Mouse (Mus musculus) midbrain, embryonic 13.5 days (tissue): ENCODE measurements around the gene Tmem132d. TPM values are rescaled to one million over a fixed set of nuclear protein-coding genes. Genes with fewer than 3 reads are reported as not detected.
"Not testable (repeated sequence)": the region's sequence is repeated elsewhere in the genome, so short reads cannot be mapped to it uniquely, and the experiment has no call there.

ENCODE experiments used
- ATAC-seq: fragments of 200-750 bp; cut with Nextera tagmentation; 2 replicates; pipeline ENCODE4 v1.8.0; 2017; ENCODE audit warnings: mild to moderate bottlenecking, moderate TSS enrichment, moderate library complexity
- H3K27ac ChIP-seq: fragments of 300-500 bp; sonication (generic); 2 replicates; pipeline ENCODE4 v1.5.1; 2015; ENCODE audit warnings: inconsistent platforms, mild to moderate bottlenecking, moderate library complexity
- H3K27me3 ChIP-seq: fragments of 300-500 bp; sonication (generic); 2 replicates; pipeline ENCODE4 v1.6.1; 2015; ENCODE audit warnings: mild to moderate bottlenecking, inconsistent platforms
- H3K36me3 ChIP-seq: fragments of 300-500 bp; sonication (generic); 2 replicates; pipeline ENCODE4 v1.6.1; 2015; ENCODE audit warnings: mild to moderate bottlenecking, inconsistent platforms
- H3K4me1 ChIP-seq: fragments of 300-500 bp; sonication (generic); replicated peaks from 2 replicates; pipeline ENCODE4 v1.6.1; 2015; ENCODE audit warnings: inconsistent platforms
- H3K4me2 ChIP-seq: fragments of 300-500 bp; sonication (generic); replicated peaks from 2 replicates; pipeline ENCODE4 v1.6.1; 2015; ENCODE audit warnings: moderate library complexity, mild to moderate bottlenecking, inconsistent platforms
- H3K4me3 ChIP-seq: fragments of 300-500 bp; sonication (generic); replicated peaks from 2 replicates; pipeline ENCODE4 v1.5.1; 2015; ENCODE audit warnings: mild to moderate bottlenecking, inconsistent platforms
- H3K9ac ChIP-seq: fragments of 300-500 bp; sonication (generic); replicated peaks from 2 replicates; pipeline ENCODE4 v1.6.1; 2015; ENCODE audit warnings: mild to moderate bottlenecking, inconsistent platforms
- H3K9me3 ChIP-seq: fragments of 300-500 bp; sonication (generic); 2 replicates; pipeline ENCODE4 v1.6.1; 2016; ENCODE audit warnings: mild to moderate bottlenecking, inconsistent platforms
- WGBS: fragments of 180-500 bp; shearing (Covaris S2); methylation state at CpG from one replicate; pipeline ENCODE4 v1.1.7; 2015; 5-methylcytosine and 5-hydroxymethylcytosine counted together
- polyA plus RNA-seq: library from polyadenylated mRNA; unstranded; fragments of >200 nt; fragmentation: Nextera tagmentation; extraction: Ambion mirVana; gene quantifications from 2 replicates; pipeline ENCODE4 v1.2.1, GENCODE M21; 2015

Tmem132d gene
- polyA plus RNA-seq, 1 experiment from 2014 or later: 1.3 TPM

DNA sequence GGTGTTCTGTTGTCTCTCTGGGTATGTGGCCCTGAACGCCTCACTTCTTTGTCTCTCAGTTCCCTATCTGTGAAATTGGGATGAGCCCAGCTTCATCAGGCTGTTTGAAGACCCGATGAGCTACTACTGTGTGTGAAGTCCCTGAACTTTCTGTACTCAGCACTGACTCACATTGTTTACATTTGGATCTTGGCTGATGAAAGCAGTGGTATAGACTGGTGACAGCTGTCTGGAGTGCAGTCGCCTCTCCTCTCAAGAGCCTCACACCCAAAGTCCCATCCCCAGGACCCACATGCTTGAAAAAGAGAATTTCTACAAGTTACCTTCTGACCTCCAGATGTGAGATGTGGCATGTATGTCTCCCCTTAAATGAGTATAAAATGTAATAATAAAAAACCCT is 625.5 kb downstream of the Tmem132d start:
- no peaks in the 10 kb centered on the region for H3K4me1 ChIP-seq
- H3K9ac ChIP-seq: no peak overlapping the region

DNA sequence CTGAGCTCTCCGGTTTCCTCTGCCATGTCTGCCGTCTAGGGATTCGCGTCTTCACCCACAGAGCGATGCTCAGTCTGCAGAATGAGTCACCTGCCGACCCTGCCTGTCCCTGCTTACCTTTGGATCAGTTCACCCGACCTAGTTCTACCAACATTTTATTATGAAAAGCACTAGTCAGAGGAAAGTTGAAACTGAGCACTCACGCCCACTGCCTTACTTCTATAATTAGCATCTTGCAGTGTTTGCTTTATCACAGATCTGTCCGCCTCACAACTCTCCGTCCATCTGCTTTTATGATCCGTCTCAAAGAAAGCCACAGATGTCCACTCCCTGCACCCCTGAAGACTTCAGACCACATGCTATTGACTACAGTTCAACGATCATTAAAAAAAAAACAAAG is 626.0 kb downstream of the Tmem132d start:
- H3K9ac ChIP-seq: no peak overlapping the region
- H3K27me3 ChIP-seq: no peaks in the 10 kb centered on the region
- no peaks in the 10 kb centered on the region for H3K4me1 ChIP-seq
- 92% methylated on average over 12 of the region's 12 CpGs for WGBS
- H3K4me3 ChIP-seq: no peak overlapping the region
- no peaks in the 10 kb centered on the region for H3K9me3 ChIP-seq
- no peak overlapping the region for H3K27ac ChIP-seq
- H3K4me2 ChIP-seq: no peak overlapping the region
- ATAC-seq: no peak
- no peaks in the 10 kb centered on the region for H3K36me3 ChIP-seq

More for the DNA sequence above, 625.5 kb downstream of the Tmem132d start:
- 89% methylated on average over 3 of the region's 3 CpGs for WGBS
- no peak overlapping the region for H3K27ac ChIP-seq
- no peaks in the 10 kb centered on the region for H3K36me3 ChIP-seq
- ATAC-seq: no peak
- H3K4me2 ChIP-seq: no peak overlapping the region
- H3K9me3 ChIP-seq: no peaks in the 10 kb centered on the region
- no peaks in the 10 kb centered on the region for H3K27me3 ChIP-seq
- no peak overlapping the region for H3K4me3 ChIP-seq

DNA sequence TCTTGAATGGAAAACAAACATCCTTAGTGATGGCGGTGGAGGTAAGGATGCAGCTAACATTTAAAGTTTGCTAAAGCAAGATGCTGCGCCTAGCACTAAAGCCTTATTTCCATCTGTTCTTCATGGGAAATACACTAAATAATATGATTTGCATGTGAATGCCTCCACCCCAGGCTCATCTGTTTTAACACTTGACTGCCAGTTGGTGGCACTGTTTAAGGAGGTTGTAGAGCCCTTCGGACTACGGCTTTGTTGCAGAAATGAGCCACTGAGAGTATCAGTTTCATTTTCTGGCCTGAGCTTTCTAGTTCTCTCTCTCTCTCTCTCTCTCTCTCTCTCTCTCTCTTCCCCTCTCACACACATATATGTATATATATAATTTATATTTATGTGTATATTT is 632.0 kb downstream of the Tmem132d start:
- no peak for ATAC-seq
- H3K4me1 ChIP-seq: no peaks in the 10 kb centered on the region

DNA sequence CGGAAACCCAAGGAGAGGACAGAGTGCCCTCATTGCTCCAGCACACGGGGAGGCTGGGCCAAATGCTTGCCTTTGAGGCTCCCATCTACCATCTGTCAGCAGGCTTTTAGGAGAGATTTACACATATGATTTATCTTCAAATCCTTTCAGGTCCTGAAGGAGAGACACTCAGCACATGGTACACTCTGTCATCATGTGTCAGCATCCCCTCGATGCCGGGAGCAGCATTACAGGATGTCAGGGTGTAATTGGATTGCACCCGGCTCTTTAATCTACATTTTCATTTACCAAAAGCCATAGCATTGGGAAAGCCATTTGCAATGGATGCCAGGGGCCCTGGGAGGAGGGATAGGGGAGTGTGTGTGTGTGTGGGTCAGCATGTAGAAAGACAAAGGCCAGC is 651.7 kb downstream of the Tmem132d start:
- peak; percentile 55; the same call in 1 of the 2 replicates for ATAC-seq
- no peak overlapping the region for H3K4me2 ChIP-seq
- H3K9me3 ChIP-seq: no peaks in the 10 kb centered on the region
- H3K27ac ChIP-seq: 0 out of 2 replicates have a peak overlapping the region, but pooled peaks have one; percentile 10
- no peaks in the 10 kb centered on the region for H3K4me1 ChIP-seq
- no peaks in the 10 kb centered on the region for H3K36me3 ChIP-seq
- no peak overlapping the region for H3K4me3 ChIP-seq
- WGBS: 45% methylated on average over 5 of the region's 5 CpGs
- no peak overlapping the region for H3K9ac ChIP-seq
- H3K27me3 ChIP-seq: no peaks in the 10 kb centered on the region

More for the DNA sequence above, 632.0 kb downstream of the Tmem132d start:
- Histone ChIP-seq H3K9me3 (no peaks in the 10 kb centered on the region), H3K27me3 (no peaks in the 10 kb centered on the region), H3K36me3 (no peaks in the 10 kb centered on the region), H3K4me3 (no peak overlapping the region), H3K9ac (no peak overlapping the region), H3K4me2 (no peak overlapping the region), H3K27ac (no peak overlapping the region)
- 35% methylated on average over 4 of the region's 4 CpGs for WGBS

DNA sequence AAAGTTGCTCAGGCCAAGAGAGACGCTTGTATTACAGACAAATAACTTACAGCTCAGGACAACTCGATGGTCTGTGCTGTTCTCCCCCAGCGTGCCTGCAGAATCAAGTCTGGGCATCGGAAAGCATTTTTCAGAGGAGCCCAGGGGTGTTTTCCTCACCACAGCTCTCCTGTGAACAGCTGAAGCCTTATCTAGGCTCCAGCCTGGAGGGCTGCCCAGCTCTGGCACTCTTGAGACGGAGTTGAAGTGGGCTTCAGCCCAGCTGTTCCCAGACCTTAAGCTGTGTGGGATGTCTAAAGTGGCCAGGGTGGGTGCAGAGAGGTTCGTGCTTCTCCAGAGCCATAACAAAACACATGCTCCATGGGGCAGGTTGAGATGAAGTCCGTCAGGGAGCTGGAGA is 657.1 kb downstream of the Tmem132d start:
- Histone ChIP-seq H3K4me3 (no peak overlapping the region), H3K27me3 (no peaks in the 10 kb centered on the region), H3K27ac (no peak overlapping the region), H3K9me3 (no peaks in the 10 kb centered on the region), H3K4me2 (no peak overlapping the region), H3K4me1 (no peaks in the 10 kb centered on the region), H3K9ac (no peak overlapping the region), H3K36me3 (no peaks in the 10 kb centered on the region)
- ATAC-seq: no peak
- WGBS: 79% methylated on average over 7 of the region's 7 CpGs

DNA sequence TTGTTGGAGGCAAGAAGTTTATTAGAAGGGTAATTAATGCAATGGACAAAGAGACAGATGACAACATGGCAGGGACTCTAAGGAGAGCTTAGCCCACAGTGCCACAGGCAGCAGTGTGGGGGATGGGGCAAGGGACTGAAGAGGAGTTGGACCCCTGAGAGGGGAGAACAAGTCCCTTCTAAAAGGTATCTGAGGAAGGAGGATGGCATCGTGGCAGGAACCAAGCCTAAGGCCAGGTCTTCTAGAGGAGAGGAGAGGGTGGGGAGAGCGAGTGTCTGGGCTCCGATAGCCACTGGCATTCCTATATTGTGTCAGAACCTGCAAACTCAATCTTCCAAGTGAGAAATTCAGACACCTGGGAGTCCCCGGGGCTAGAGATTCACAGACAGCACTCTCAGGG is 674.3 kb downstream of the Tmem132d start:
- Histone ChIP-seq H3K27ac (no peak overlapping the region), H3K4me1 (peaks cover 10% of the 10 kb centered on the region), H3K36me3 (no peaks in the 10 kb centered on the region), H3K4me3 (no peak overlapping the region), H3K9me3 (no peaks in the 10 kb centered on the region), H3K4me2 (no peak overlapping the region), H3K9ac (no peak overlapping the region), H3K27me3 (no peaks in the 10 kb centered on the region)
- WGBS: 84% methylated on average over 4 of the region's 4 CpGs
- ATAC-seq: no peak

DNA sequence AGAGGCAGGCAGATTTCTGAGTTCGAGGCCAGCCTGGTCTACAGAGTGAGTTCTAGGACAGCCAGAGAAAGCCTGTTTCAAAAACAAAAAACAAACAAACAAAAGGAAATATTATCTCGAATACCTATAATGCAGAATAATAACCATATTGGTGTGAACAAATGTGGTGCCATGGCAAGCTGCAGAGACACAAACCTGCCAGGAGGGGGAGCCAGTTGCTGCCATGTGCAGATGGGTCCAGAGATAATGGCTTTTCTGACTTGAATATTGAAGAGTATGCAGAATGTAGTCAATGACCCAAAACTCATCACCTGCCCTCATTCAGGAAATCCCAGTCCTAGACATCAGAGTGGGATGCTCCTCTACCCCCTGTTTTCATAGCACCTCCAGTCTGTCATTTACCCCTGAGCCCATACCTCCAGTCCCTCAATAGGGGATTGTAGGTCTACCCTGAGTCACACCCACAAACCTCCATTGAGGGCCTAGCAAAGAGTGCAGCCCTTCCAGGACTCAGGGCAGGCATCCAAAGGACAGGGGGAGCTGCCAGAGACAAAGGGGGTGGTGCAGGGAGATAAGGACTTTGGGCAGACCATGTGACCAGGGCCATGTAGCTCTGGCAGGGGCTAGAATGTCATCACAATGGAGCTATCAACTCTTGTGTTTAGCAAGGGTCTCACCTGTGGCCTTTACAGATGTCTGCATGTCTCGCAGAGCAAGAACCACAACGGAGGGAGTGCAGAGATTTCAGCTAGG is 676.0 kb downstream of the Tmem132d start:
- no peak for ATAC-seq
- Histone ChIP-seq H3K4me2 (no peak overlapping the region), H3K27ac (no peak overlapping the region), H3K4me1 (peaks cover 17% of the 10 kb centered on the region), H3K27me3 (no peaks in the 10 kb centered on the region), H3K9me3 (no peaks in the 10 kb centered on the region), H3K36me3 (no peaks in the 10 kb centered on the region), H3K9ac (no peak overlapping the region), H3K4me3 (no peak overlapping the region)
- 93% methylated on average over 4 of the region's 4 CpGs for WGBS

DNA sequence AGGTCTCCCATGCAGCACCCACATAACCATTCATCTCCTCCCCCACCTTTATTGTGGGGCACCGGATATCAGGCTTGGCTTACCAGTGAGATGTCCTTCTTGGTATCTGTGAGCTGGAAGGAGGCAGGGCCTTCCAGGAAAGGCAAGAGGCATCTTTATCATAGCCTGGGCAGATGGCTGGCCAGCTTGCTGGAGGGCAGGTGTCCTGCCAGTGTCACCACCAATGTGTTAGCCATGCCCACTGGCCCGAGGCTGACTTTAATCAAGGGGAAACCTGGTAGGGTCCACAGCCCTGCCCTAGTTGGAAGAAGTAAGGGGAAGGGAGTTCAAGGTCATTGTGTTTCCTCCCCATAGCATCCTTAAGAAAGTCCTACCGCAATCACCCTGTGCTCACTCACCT is 676.9 kb downstream of the Tmem132d start:
- Histone ChIP-seq H3K4me2 (no peak overlapping the region), H3K27ac (no peak overlapping the region), H3K9ac (no peak overlapping the region), H3K27me3 (no peaks in the 10 kb centered on the region), H3K9me3 (no peaks in the 10 kb centered on the region), H3K4me1 (peaks cover 25% of the 10 kb centered on the region), H3K4me3 (no peak overlapping the region), H3K36me3 (no peaks in the 10 kb centered on the region)
- no peak for ATAC-seq
- whole genome bisulfite sequencing: 88% methylated on average over 3 of the region's 3 CpGs

DNA sequence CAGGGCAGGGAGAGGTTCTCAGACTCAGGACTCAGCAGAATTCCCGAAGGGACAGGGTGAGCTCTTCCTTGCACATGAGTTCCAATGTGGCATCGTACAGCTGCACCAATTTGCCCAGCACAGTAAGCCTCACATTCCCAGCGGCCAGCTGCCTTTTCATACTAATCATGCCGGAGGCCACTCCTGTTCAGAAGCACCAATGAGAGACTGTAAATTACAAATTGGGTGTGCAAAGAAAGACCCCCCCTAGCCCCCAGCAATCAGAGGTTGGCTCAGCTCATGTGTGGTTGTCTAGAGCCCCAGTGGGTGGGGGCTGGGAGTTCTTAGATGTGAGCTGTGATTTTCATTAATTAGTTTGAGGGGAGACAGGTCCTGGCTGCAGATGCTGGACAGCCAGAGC is 677.3 kb downstream of the Tmem132d start:
- Histone ChIP-seq H3K4me1 (peaks cover 29% of the 10 kb centered on the region), H3K9me3 (no peaks in the 10 kb centered on the region), H3K36me3 (no peaks in the 10 kb centered on the region), H3K4me3 (no peak overlapping the region), H3K4me2 (no peak overlapping the region), H3K27me3 (no peaks in the 10 kb centered on the region), H3K9ac (no peak overlapping the region), H3K27ac (no peak overlapping the region)
- 68% methylated on average over 4 of the region's 4 CpGs for WGBS
- ATAC-seq: no peak

DNA sequence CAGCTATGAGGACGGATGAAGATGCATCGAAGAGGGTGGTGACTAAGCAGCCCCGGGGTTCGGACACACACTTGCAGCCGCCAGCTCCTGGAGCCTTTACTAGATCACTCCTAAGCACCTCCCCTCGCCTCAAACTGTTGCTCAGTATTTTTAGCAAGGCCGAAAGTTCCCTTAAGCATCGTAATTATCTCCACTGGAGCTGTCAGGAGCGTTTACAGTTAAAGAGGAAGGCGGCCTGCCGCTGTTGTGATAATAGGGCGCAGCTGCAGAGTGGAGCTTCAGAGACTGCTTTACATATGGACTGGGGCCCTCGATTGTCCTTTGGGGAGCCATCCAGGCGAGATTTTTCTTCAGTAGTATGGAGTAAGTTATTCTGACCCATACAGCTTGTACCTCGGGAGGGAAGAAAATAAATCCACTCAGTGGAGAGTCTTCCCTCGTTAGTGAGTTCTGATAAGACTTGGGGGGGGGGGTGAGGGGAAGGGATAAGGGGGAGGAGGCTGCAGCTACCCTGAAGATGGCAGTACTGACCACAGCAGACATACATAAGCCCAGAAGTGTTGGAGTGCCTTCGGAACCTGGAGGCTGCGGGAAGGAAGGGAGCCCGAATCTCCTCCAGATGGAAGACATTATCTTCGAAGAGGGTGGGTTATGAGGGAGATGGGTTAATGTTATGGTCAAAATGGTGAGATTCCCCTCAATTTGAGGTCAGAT is 681.5 kb downstream of the Tmem132d start:
- Histone ChIP-seq H3K4me2 (peak overlapping the region; percentile 21; the same call in 1 of the 2 replicates), H3K27ac (no peak overlapping the region)

DNA sequence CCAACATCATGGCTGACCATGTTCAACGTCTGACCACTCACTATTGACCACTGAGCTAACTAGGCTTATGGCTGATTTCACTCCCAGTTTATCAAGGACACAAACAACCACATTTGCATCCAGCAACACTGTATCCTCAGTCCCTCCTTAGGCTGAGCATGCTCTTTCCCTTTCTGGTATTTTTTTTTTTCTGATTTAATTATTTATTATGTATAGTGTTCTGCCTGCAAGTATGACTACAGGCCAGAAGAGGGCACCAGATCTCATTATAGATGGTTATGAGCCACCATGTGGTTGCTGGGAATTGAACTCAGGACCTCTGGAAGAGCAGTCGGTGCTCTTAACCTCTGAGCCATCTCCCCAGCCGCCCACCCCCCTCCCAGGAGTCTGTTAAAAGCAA is 683.3 kb downstream of the Tmem132d start:
- not testable (repeated sequence) for H3K9me3 ChIP-seq, H3K27ac ChIP-seq, H3K4me2 ChIP-seq, ATAC-seq, H3K36me3 ChIP-seq, H3K27me3 ChIP-seq, H3K9ac ChIP-seq, H3K4me3 ChIP-seq
- WGBS: 95% methylated on average over 3 of the region's 3 CpGs
- H3K4me1 ChIP-seq: peaks cover 18% of the 10 kb centered on the region

More for the DNA sequence above, 681.5 kb downstream of the Tmem132d start:
- Histone ChIP-seq H3K4me3 (no peak overlapping the region), H3K9ac (no peak overlapping the region), H3K4me1 (peaks cover 27% of the 10 kb centered on the region), H3K9me3 (no peaks in the 10 kb centered on the region), H3K27me3 (no peaks in the 10 kb centered on the region), H3K36me3 (no peaks in the 10 kb centered on the region)
- peak; percentile 75 for ATAC-seq
- WGBS: 30% methylated on average over 20 of the region's 20 CpGs

DNA sequence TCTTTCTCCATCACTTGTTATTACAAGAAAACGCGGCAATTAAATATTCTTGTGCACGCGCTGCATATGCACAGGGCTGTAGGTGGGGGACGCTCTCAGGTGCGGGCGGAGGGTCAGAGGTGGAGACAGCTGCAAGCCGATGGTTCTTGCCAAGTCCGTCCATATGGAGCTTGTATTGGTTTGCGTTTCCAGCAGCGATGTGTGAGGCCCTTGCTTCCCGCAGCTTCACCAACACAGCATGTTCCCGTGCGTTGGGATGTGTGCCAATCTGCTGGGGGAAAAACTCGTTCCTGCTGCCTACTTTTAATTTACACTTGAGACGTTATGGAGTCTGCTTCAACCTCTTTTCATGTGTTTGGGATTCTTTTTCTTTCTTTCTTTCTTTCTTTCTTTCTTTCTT is 691.5 kb downstream of the Tmem132d start:
- H3K4me2 ChIP-seq: no peak overlapping the region
- H3K4me3 ChIP-seq: no peak overlapping the region
- no peaks in the 10 kb centered on the region for H3K9me3 ChIP-seq
- H3K27ac ChIP-seq: no peak overlapping the region
- H3K4me1 ChIP-seq: no peaks in the 10 kb centered on the region
- no peaks in the 10 kb centered on the region for H3K36me3 ChIP-seq
- no peak overlapping the region for H3K9ac ChIP-seq
- H3K27me3 ChIP-seq: no peaks in the 10 kb centered on the region
- 87% methylated on average over 16 of the region's 16 CpGs for WGBS
- no peak for ATAC-seq
